Mouse (Mus musculus): ENCODE measurements around the gene Aven. TPM values are rescaled to one million over a fixed set of nuclear protein-coding genes. Genes with fewer than 3 reads are reported as not detected.

The Aven gene
- polyA plus RNA-seq, 1 experiment from 2014 or later = 6.2 TPM

GRCm38 (mm10) chr2:112612628-112613027 is 119.9 kb downstream of the Aven start:
- no peak for ATAC-seq (ENCODE audit: extremely low read depth, insufficient number of reproducible peaks, low FRiP score, low TSS enrichment)
- no peak overlapping the region for H3K27ac ChIP-seq (replicated peaks)
- 73% methylated on average over 3 of the region's 3 CpGs for WGBS

GRCm38 (mm10) chr2:112614375-112614774 is 121.6 kb downstream of the Aven start:
- Histone ChIP-seq H3K36me3 (no peaks in the 10 kb centered on the region), H3K9ac (no peak overlapping the region), H3K27me3 (replicated peaks) (no peaks in the 10 kb centered on the region), H3K4me2 (no peak overlapping the region), H3K4me3 (no peak overlapping the region), H3K4me1 (no peaks in the 10 kb centered on the region), H3K27ac (replicated peaks) (no peak overlapping the region), H3K9me3 (0 out of 2 replicates have a peak, but pooled peaks cover 3% of the 10 kb centered on the region)
- ATAC-seq (ENCODE audit: extremely low read depth, insufficient number of reproducible peaks, low FRiP score, low TSS enrichment) = no peak
- WGBS = 73% methylated on average over 7 of the region's 7 CpGs

More at GRCm38 (mm10) chr2:112612628-112613027, 119.9 kb downstream of the Aven start:
- 0 out of 2 replicates have a peak, but pooled peaks cover 3% of the 10 kb centered on the region for H3K9me3 ChIP-seq
- H3K9ac ChIP-seq = no peak overlapping the region
- H3K27me3 ChIP-seq (replicated peaks) = no peaks in the 10 kb centered on the region
- no peak overlapping the region for H3K4me3 ChIP-seq
- no peaks in the 10 kb centered on the region for H3K4me1 ChIP-seq
- H3K36me3 ChIP-seq = no peaks in the 10 kb centered on the region
- no peak overlapping the region for H3K4me2 ChIP-seq

- no peaks in the 10 kb centered on the region for H3K36me3 ChIP-seq
- no peaks in the 10 kb centered on the region for H3K27me3 ChIP-seq (replicated peaks)
- WGBS = 40% methylated on average over 3 of the region's 3 CpGs
- no peak for ATAC-seq (ENCODE audit: extremely low read depth, insufficient number of reproducible peaks, low FRiP score, low TSS enrichment)
- H3K4me2 ChIP-seq = no peak overlapping the region
- no peaks in the 10 kb centered on the region for H3K9me3 ChIP-seq
- H3K27ac ChIP-seq (replicated peaks) = no peak overlapping the region
- no peak overlapping the region for H3K4me3 ChIP-seq
- no peaks in the 10 kb centered on the region for H3K4me1 ChIP-seq
- no peak overlapping the region for H3K9ac ChIP-seq
Observed at GRCm38 (mm10) chr2:112617206-112617605, 124.4 kb downstream of the Aven start.

- Histone ChIP-seq H3K9me3 (no peaks in the 10 kb centered on the region), H3K4me1 (no peaks in the 10 kb centered on the region), H3K4me3 (no peak overlapping the region), H3K9ac (no peak overlapping the region), H3K27me3 (replicated peaks) (no peaks in the 10 kb centered on the region), H3K4me2 (no peak overlapping the region), H3K27ac (replicated peaks) (no peak overlapping the region), H3K36me3 (peaks cover 6% of the 10 kb centered on the region; the same call in 1 of the 2 replicates)
- no peak for ATAC-seq (ENCODE audit: extremely low read depth, insufficient number of reproducible peaks, low FRiP score, low TSS enrichment)
- 78% methylated on average over 3 of the region's 3 CpGs for WGBS
Observed at GRCm38 (mm10) chr2:112625156-112625555, 132.4 kb downstream of the Aven start.

GRCm38 (mm10) chr2:112630669-112631068 is 137.9 kb downstream of the Aven start:
- 81% methylated on average over 11 of the region's 11 CpGs for WGBS
- no peak overlapping the region for H3K9ac ChIP-seq
- no peak overlapping the region for H3K4me3 ChIP-seq

GRCm38 (mm10) chr2:112632536-112632935 is 139.8 kb downstream of the Aven start:
- no peak overlapping the region for H3K27ac ChIP-seq (replicated peaks)

More at GRCm38 (mm10) chr2:112630669-112631068, 137.9 kb downstream of the Aven start:
- Histone ChIP-seq H3K27ac (replicated peaks) (no peak overlapping the region), H3K9me3 (no peaks in the 10 kb centered on the region), H3K27me3 (replicated peaks) (no peaks in the 10 kb centered on the region), H3K4me2 (no peak overlapping the region), H3K36me3 (peaks cover 29% of the 10 kb centered on the region), H3K4me1 (no peaks in the 10 kb centered on the region)
- no peak for ATAC-seq (ENCODE audit: extremely low read depth, insufficient number of reproducible peaks, low FRiP score, low TSS enrichment)

GRCm38 (mm10) chr2:112637206-112637605 is 144.4 kb downstream of the Aven start:
- no peak overlapping the region for H3K4me2 ChIP-seq
- no peak for ATAC-seq (ENCODE audit: extremely low read depth, insufficient number of reproducible peaks, low FRiP score, low TSS enrichment)
- 52% methylated on average over 5 of the region's 5 CpGs for whole genome bisulfite sequencing
- peak overlapping the region; percentile 61 for H3K27ac ChIP-seq (replicated peaks)
- H3K27me3 ChIP-seq (replicated peaks) = no peaks in the 10 kb centered on the region
- H3K9me3 ChIP-seq = no peaks in the 10 kb centered on the region
- H3K4me3 ChIP-seq = no peak overlapping the region
- peaks cover 7% of the 10 kb centered on the region for H3K36me3 ChIP-seq
- H3K4me1 ChIP-seq = peaks cover 17% of the 10 kb centered on the region
- no peak overlapping the region for H3K9ac ChIP-seq

More at GRCm38 (mm10) chr2:112632536-112632935, 139.8 kb downstream of the Aven start:
- Histone ChIP-seq H3K27me3 (replicated peaks) (no peaks in the 10 kb centered on the region), H3K9ac (no peak overlapping the region), H3K4me2 (no peak overlapping the region), H3K4me3 (no peak overlapping the region), H3K36me3 (peaks cover 29% of the 10 kb centered on the region), H3K9me3 (no peaks in the 10 kb centered on the region), H3K4me1 (peaks cover 10% of the 10 kb centered on the region)
- ATAC-seq (ENCODE audit: extremely low read depth, insufficient number of reproducible peaks, low FRiP score, low TSS enrichment) = no peak
- 85% methylated on average over 9 of the region's 9 CpGs for WGBS

- no peaks in the 10 kb centered on the region for H3K27me3 ChIP-seq (replicated peaks)
- H3K4me2 ChIP-seq = no peak overlapping the region
- ATAC-seq (ENCODE audit: extremely low read depth, insufficient number of reproducible peaks, low FRiP score, low TSS enrichment) = no peak
- no peaks in the 10 kb centered on the region for H3K4me1 ChIP-seq
- H3K27ac ChIP-seq (replicated peaks) = no peak overlapping the region
- WGBS = 60% methylated on average over 3 of the region's 3 CpGs
- no peak overlapping the region for H3K4me3 ChIP-seq
- H3K36me3 ChIP-seq = no peaks in the 10 kb centered on the region
- H3K9me3 ChIP-seq = no peaks in the 10 kb centered on the region; the same call in 1 of the 2 replicates
- H3K9ac ChIP-seq = no peak overlapping the region
Observed at GRCm38 (mm10) chr2:112653836-112654235, 161.1 kb downstream of the Aven start.

GRCm38 (mm10) chr2:112656131-112656530 is 163.4 kb downstream of the Aven start:
- 48% methylated on average over 5 of the region's 5 CpGs for WGBS
- Histone ChIP-seq H3K4me1 (no peaks in the 10 kb centered on the region), H3K36me3 (no peaks in the 10 kb centered on the region), H3K27me3 (replicated peaks) (no peaks in the 10 kb centered on the region), H3K9ac (no peak overlapping the region), H3K27ac (replicated peaks) (no peak overlapping the region), H3K9me3 (no peaks in the 10 kb centered on the region; the same call in 1 of the 2 replicates), H3K4me2 (no peak overlapping the region), H3K4me3 (no peak overlapping the region)
- no peak for ATAC-seq (ENCODE audit: extremely low read depth, insufficient number of reproducible peaks, low FRiP score, low TSS enrichment)

- Histone ChIP-seq H3K9me3 (no peaks in the 10 kb centered on the region), H3K27ac (replicated peaks) (no peak overlapping the region), H3K27me3 (replicated peaks) (no peaks in the 10 kb centered on the region), H3K4me1 (no peaks in the 10 kb centered on the region), H3K36me3 (no peaks in the 10 kb centered on the region), H3K4me2 (no peak overlapping the region), H3K9ac (no peak overlapping the region), H3K4me3 (no peak overlapping the region)
- ATAC-seq (ENCODE audit: extremely low read depth, insufficient number of reproducible peaks, low FRiP score, low TSS enrichment) = no peak
- 42% methylated on average over 3 of the region's 3 CpGs for WGBS
Observed at GRCm38 (mm10) chr2:112669461-112669860, 176.7 kb downstream of the Aven start.

- no peaks in the 10 kb centered on the region for H3K9me3 ChIP-seq
- no peaks in the 10 kb centered on the region for H3K4me1 ChIP-seq
- H3K36me3 ChIP-seq = no peaks in the 10 kb centered on the region
- H3K4me3 ChIP-seq = no peak overlapping the region
- WGBS = 72% methylated on average over 2 of the region's 2 CpGs
- H3K27me3 ChIP-seq (replicated peaks) = no peaks in the 10 kb centered on the region
- ATAC-seq (ENCODE audit: extremely low read depth, insufficient number of reproducible peaks, low FRiP score, low TSS enrichment) = no peak
- H3K9ac ChIP-seq = no peak overlapping the region
- no peak overlapping the region for H3K4me2 ChIP-seq
- no peak overlapping the region for H3K27ac ChIP-seq (replicated peaks)
Observed at GRCm38 (mm10) chr2:112676175-112676574, 183.4 kb downstream of the Aven start.

GRCm38 (mm10) chr2:112676721-112677120 is 184.0 kb downstream of the Aven start:
- no peaks in the 10 kb centered on the region for H3K4me1 ChIP-seq
- no peak overlapping the region for H3K4me3 ChIP-seq
- H3K27me3 ChIP-seq (replicated peaks) = no peaks in the 10 kb centered on the region
- 41% methylated on average over 1 of the region's 1 CpGs for WGBS
- no peak overlapping the region for H3K9ac ChIP-seq
- no peak for ATAC-seq (ENCODE audit: extremely low read depth, insufficient number of reproducible peaks, low FRiP score, low TSS enrichment)
- H3K4me2 ChIP-seq = no peak overlapping the region
- no peaks in the 10 kb centered on the region for H3K9me3 ChIP-seq
- H3K36me3 ChIP-seq = no peaks in the 10 kb centered on the region
- H3K27ac ChIP-seq (replicated peaks) = no peak overlapping the region

Data from heart, embryonic 13.5 days (tissue).